Mouse (Mus musculus) lung, postnatal 0 days (tissue): ENCODE measurements around the gene Ciao2b.
"Not testable (repeated sequence)": the region's sequence is repeated elsewhere in the genome, so short reads cannot be mapped to it uniquely, and the experiment has no call there.

Experiments
- CTCF ChIP-seq: IDR thresholded peaks from 2 replicates; pipeline ENCODE4 v1.5.1; 2016; ENCODE audit warnings: antibody characterized with exemption, mild to moderate bottlenecking
- EP300 ChIP-seq: IDR thresholded peaks from 2 replicates; pipeline ENCODE4 v1.6.1; 2016; ENCODE audit warnings: antibody characterized with exemption, mild to moderate bottlenecking, control low read depth

GRCm38 (mm10) chr8:104644187-104644586 lies 2.4 kb upstream of the Ciao2b start:
- peak; percentile 17; the same call in 1 of the 2 replicates for TF ChIP-seq CTCF
- not testable (repeated sequence) for TF ChIP-seq EP300
